Mouse (Mus musculus) layer of hippocampus, postnatal 36 days (tissue): ENCODE data around the gene L1td1. TPM values are rescaled to one million over a fixed set of nuclear protein-coding genes. Genes with fewer than 3 reads are reported as not detected.

Source experiments
- DNase-seq, 2 experiments: peaks; one replicate each; pipeline ENCODE4 v3.0.0; 2022
- total RNA-seq, 2 experiments: library from RNA; stranded (reverse); gene quantifications; 2 replicates each; pipeline ENCODE4 v1.2.3; 2021

L1td1 gene
- total RNA-seq, 2 experiments from 2014 or later, result not detected

DNA sequence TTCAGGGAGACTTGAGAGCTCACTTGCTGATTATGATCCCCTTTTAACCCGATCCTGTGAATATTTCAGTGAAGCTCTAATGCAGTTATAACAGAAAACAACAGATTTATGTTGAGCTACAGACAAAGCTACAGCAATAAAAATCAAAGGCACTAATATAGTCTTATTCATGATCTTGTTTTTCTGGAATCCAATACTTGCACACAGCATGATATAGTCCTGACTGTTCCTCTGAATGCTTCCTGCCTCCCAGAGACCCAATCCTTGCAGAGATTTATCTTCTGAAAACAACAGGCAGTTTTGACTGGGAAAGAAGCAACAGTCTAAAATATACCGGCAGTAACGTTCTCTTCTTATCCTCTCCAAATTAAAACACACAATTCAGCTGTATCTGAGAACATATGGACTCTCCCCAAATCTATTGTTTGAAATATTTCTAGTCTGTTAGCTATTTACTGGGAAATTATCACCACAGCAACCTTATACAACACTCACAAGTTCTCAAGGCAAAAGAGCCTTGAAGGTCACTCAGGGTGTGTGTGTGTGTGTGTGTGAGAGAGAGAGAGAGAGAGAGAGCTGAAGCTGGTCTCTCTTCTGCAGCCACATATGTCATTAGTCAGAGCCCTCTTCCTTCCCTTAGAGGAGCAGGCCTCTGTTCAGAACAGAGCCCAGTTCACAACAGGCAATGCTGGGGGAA, 16.8 kb downstream of the L1td1 start:
- no peak for DNase-seq

- DNase-seq, result no peak
Observed at GRCm38 (mm10) chr4:98743906-98744210, 17.3 kb downstream of the L1td1 start.

- DNase-seq, result no peak
Observed at GRCm38 (mm10) chr4:98754456-98754855, 27.9 kb downstream of the L1td1 start.

- DNase-seq, result no peak
Observed at GRCm38 (mm10) chr4:98756141-98756540, 29.6 kb downstream of the L1td1 start.

- no peak for DNase-seq
Observed at GRCm38 (mm10) chr4:98758012-98758821, 31.7 kb downstream of the L1td1 start.

- no peak for DNase-seq
Observed at GRCm38 (mm10) chr4:98758872-98759518, 32.5 kb downstream of the L1td1 start.

GRCm38 (mm10) chr4:98767134-98768133, 40.9 kb downstream of the L1td1 start:
- DNase-seq, result no peak

DNA sequence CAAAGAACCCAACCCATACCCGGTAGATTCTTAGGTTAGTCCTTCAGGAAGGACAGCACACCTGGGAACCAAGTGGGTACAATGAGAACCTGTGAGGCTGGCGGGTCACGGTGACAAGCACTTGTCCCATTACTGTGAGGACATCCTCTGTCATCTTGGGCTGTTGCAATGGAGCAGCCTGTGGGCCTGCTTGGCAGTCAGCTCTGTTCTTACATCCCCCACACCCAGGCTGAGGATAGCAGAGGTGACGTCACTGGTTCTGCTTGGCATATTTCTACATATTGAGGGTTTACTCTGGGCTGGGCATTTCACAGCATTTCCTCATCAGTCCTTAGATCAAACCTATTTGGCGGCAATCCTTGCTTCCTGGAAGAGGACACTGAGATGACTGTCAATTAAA, 47.3 kb downstream of the L1td1 start:
- DNase-seq, result no peak

GRCm38 (mm10) chr4:98776721-98777427, 50.3 kb downstream of the L1td1 start:
- no peak for DNase-seq

DNA sequence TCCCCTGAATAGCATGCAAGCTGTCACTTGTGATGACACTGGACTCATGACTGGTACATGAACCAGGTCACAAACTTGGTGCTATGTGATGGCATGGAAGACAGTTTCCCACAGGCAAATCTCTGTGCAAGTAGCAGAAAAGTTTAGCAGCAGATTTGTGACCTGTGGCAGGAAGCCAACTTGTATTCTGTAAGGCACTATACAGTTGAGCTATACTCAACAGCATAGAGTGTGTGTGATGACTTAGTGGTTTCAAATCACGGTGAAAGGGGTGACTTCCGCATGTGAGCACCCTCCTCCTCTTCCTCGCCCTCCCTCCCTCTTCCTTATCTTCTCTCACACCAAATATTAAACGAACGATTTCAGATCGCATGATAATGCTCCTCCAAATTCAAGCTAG, 50.9 kb downstream of the L1td1 start:
- DNase-seq, result no peak

GRCm38 (mm10) chr4:98778219-98778618, 51.7 kb downstream of the L1td1 start:
- no peak for DNase-seq

DNA sequence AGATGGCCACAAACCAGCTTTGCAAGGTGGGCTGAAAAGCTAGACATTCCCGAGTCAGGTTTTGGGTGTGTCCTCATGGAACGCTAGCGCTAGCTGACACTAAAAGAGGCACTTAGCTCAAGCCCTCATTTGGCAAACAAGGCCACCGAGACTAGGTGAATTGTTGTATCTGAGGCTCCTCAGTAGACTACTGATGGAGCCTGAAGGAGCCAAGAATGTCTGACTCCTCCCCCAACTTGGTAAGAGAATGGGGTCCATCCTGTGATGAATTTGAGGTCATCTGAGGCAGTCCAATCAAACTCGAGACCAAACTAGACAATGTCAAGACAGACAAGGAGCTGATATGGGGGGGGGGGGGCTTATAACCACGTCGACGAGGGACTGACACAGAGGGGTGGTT, 59.3 kb downstream of the L1td1 start:
- no peak for DNase-seq

- no peak for DNase-seq
Observed at GRCm38 (mm10) chr4:98786281-98786680, 59.7 kb downstream of the L1td1 start.

Other genes starting within 250 kb of the L1td1 start
- 1 to 10 TPM; 2.3 to 3.3 TPM for gene Kank4, start 90.8 kb downstream of the L1td1 start, total RNA-seq
- not detected for gene I0C0044D17Rik, start 97.1 kb downstream of the L1td1 start, total RNA-seq
- gene Usp1, start 197.1 kb downstream of the L1td1 start, total RNA-seq, result 10 to 100 TPM; 26.7 to 27.3 TPM